Mouse (Mus musculus) heart, embryonic 14.5 days (tissue): ENCODE measurements around the gene Rufy1. TPM values are rescaled to one million over a fixed set of nuclear protein-coding genes. Genes with fewer than 3 reads are reported as not detected.

ENCODE experiments used
- ATAC-seq: fragments of 200-750 bp; cut with Nextera tagmentation; 2 replicates; pipeline ENCODE4 v1.8.0; 2017; ENCODE audit warnings: low read depth, moderate TSS enrichment; ENCODE audit not compliant: insufficient number of reproducible peaks, insufficient read depth, low FRiP score
- H3K27ac ChIP-seq, 2 experiments: fragments of 200-500 bp in 1 of 2; fragments of 300-500 bp in 1 of 2; sonication (generic) in 1 of 2; replicated peaks in 1 of 2; 2 replicates each; pipeline ENCODE4 v1.5.1; 2012 to 2014; ENCODE audit warnings: low read depth in 2 of 2, low read length in 2 of 2, control low read depth in 1 of 2, mild to moderate bottlenecking in 1 of 2, mixed read lengths in 1 of 2; ENCODE audit not compliant: control insufficient read depth in 1 of 2, insufficient read depth in 1 of 2
- H3K27me3 ChIP-seq: fragments of 300-500 bp; sonication (generic); 2 replicates; pipeline ENCODE4 v1.6.1; 2014; ENCODE audit warnings: mild to moderate bottlenecking, low read length, control low read depth; ENCODE audit not compliant: control insufficient read depth, insufficient read depth
- H3K36me3 ChIP-seq: fragments of 300-500 bp; sonication (generic); 2 replicates; pipeline ENCODE4 v1.6.1; 2014; ENCODE audit warnings: mild to moderate bottlenecking, control low read depth, low read length, mixed read lengths; ENCODE audit not compliant: control insufficient read depth, insufficient read depth
- H3K4me1 ChIP-seq, 2 experiments: fragments of 200-500 bp in 1 of 2; fragments of 300-500 bp in 1 of 2; sonication (generic) in 1 of 2; 2 replicates each; pipeline ENCODE4 v1.6.1; 2012 to 2014; ENCODE audit warnings: low read length in 2 of 2, control low read depth in 1 of 2, mixed read lengths in 1 of 2; ENCODE audit not compliant: control insufficient read depth in 2 of 2, insufficient read depth in 2 of 2
- H3K4me2 ChIP-seq: fragments of 300-500 bp; sonication (generic); 2 replicates; pipeline ENCODE4 v1.6.1; 2014; ENCODE audit warnings: mild to moderate bottlenecking, low read length
- H3K4me3 ChIP-seq, 2 experiments: fragments of 200-500 bp in 1 of 2; fragments of 300-500 bp in 1 of 2; sonication (generic) in 1 of 2; 2 replicates each; pipeline ENCODE4 v1.5.1; 2012 to 2014; ENCODE audit warnings: low read length in 2 of 2, mild to moderate bottlenecking in 2 of 2, control low read depth in 1 of 2, low read depth in 1 of 2, moderate library complexity in 1 of 2; ENCODE audit not compliant: control insufficient read depth in 1 of 2, insufficient read depth in 1 of 2
- H3K9ac ChIP-seq: fragments of 300-500 bp; sonication (generic); 2 replicates; pipeline ENCODE4 v1.6.1; 2014; ENCODE audit warnings: mild to moderate bottlenecking, low read length
- H3K9me3 ChIP-seq: fragments of 300-500 bp; sonication (generic); 2 replicates; pipeline ENCODE4 v1.6.1; 2016; ENCODE audit warnings: low read length, control low read depth; ENCODE audit not compliant: control insufficient read depth
- WGBS: fragments of 180-500 bp; shearing (Covaris S2); extraction: QIAGEN DNeasy Blood & Tissue Kit; methylation state at CpG from one replicate; pipeline ENCODE4 v1.1.7; 2014; 5-methylcytosine and 5-hydroxymethylcytosine counted together
- polyA plus RNA-seq: library from polyadenylated mRNA; unstranded; fragments of >200 nt; fragmentation: Nextera tagmentation; extraction: Ambion mirVana; gene quantifications from 2 replicates; pipeline ENCODE4 v1.2.1, GENCODE M21; 2014

Rufy1 gene
- polyA plus RNA-seq, 1 experiment from 2014 or later, result 28.6 TPM

DNA sequence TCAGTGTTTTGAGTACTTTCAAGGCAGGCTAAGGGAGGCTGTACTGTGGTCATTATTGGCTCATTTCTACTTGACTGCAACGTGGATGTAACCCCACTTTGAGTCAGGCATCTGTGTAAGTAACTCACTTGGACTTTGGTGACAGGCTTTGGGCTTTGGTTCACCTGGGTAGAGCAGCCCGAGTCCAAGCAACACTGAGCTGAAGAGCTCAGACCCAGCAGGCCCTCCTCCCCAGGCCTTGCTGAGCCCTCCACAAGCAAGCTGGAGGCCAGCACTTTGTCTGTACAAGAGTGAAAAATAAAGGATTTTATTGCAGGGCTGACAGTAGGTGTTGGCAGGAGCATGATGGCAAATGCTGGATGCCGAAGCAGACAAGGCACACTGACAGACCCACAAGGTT, 41.9 kb downstream of the Rufy1 start:
- peaks cover 75% of the 10 kb centered on the region for H3K36me3 ChIP-seq

DNA sequence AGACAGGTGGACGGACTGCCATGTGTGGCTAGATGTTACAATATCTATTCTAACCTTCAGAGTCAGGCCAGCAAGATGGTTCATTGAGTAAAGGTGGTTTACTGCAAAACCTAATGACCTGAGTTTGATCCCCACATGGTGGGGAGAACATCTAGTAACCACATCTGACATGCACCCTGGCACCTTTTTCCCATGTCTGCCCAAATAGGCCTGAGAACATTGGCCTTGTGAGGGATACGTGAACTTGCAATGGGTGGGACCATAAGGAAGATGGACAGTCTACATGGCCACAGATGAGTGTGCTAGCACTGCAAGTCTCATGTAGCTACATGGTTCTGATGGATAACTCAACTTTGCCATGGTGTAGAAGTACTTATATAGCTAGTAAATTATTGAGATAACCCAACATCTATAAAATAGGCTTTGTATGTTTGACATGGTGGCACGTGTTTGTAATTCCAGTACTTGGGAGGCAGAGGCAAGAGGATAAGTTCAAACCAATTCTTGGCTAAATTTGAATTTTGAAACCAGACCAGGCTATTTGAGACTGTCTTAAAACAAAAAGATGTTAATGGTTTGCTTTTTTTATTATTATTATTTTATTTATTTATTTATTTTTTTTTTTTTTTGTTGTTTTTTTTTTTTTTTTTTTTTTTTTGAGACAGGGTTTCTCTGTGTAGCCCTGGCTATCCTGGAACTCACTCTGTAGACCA, 42.6 kb downstream of the Rufy1 start:
- Histone ChIP-seq H3K4me3 (no peak overlapping the region), H3K36me3 (peaks cover 73% of the 10 kb centered on the region), H3K27ac (no peak overlapping the region), H3K4me1 (peaks cover 7 to 8% of the 10 kb centered on the region in 2 experiments; a peak in 2 of 4 replicates), H3K9me3 (no peaks in the 10 kb centered on the region), H3K27me3 (no peaks in the 10 kb centered on the region), H3K4me2 (no peak overlapping the region), H3K9ac (no peak overlapping the region)
- no peak for ATAC-seq
- 94% methylated on average over 3 of the region's 3 CpGs for WGBS

More for the DNA sequence above, 41.9 kb downstream of the Rufy1 start:
- H3K4me2 ChIP-seq, result no peak overlapping the region
- no peak overlapping the region for H3K9ac ChIP-seq
- no peak overlapping the region for H3K27ac ChIP-seq
- no peaks in the 10 kb centered on the region for H3K27me3 ChIP-seq
- ATAC-seq, result no peak
- H3K4me1 ChIP-seq, result peaks cover 7 to 8% of the 10 kb centered on the region in 2 experiments; a peak in 2 of 4 replicates
- H3K9me3 ChIP-seq, result no peaks in the 10 kb centered on the region
- WGBS, result 74% methylated on average over 3 of the region's 3 CpGs
- H3K4me3 ChIP-seq, result no peak overlapping the region

DNA sequence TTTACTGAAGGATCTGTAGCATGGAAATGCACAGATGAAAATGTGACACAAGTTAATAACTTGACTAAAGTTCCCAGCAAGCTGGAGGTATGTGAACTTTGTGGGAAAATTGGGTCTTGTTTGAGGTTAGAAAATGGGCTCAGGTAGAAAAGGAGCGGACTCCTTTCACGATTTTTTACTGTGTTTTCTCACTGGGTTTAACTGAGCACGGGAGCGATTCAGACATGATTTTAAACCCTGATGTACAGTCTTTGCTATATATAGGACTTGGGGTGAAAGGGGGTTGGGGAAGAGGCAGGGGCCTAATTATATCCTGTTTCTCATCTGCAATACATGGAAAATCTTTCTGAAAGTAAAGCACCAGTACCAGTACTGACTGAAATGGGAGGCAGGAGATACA, 43.2 kb downstream of the Rufy1 start:
- Histone ChIP-seq H3K27me3 (no peaks in the 10 kb centered on the region), H3K4me1 (peaks cover 7 to 8% of the 10 kb centered on the region in 2 experiments; a peak in 2 of 4 replicates), H3K36me3 (peaks cover 75% of the 10 kb centered on the region), H3K27ac (no peak overlapping the region), H3K4me2 (no peak overlapping the region), H3K9ac (no peak overlapping the region), H3K9me3 (no peaks in the 10 kb centered on the region), H3K4me3 (no peak overlapping the region)
- no peak for ATAC-seq
- WGBS, result 75% methylated on average over 4 of the region's 4 CpGs

DNA sequence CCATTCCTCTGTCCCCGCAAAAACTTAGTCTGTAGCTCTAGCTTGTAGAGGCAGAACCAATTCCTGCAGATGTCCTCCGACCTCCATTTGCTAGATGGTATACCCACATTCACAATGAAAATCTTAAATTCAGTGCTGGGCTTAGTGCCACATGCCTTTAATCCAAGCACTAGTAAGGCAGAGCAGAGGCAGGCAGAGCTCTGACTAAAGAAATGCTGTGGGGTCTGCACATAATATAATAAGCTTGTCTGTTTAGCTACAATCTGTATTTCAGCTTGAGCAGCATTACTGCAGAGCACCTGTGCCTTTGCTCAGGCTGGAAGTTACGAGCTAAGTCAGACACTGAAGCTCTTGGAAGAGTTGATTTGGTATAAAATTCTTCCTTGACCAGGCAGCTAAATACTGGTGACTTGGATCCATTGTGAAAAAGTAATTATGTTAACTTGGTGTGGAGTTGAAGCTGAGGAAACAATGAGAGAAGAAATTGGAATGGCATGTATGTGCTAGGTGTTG, 43.7 kb downstream of the Rufy1 start:
- WGBS, result 76% methylated on average over 3 of the region's 3 CpGs

DNA sequence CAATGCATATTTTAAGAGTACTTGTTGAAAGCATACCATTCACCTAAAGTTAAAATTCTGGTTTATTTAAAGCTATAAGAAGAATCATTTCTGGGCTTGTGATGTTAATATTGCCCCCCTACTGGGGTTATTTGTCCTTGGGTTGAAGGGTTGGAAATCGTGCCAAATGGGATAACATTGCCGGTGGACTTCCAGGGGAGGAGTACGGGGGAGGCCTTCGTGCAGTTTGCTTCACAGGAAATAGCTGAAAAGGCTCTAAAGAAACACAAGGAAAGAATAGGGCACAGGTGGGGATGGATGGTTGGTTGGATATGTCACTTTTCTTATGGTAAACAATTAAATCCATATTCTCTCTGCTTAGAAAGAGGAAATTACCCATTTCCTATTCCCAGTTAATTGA, 49.6 kb downstream of the Rufy1 start:
- Histone ChIP-seq H3K36me3 (peaks cover 67% of the 10 kb centered on the region), H3K4me2 (peak overlapping the region; percentile 51), H3K4me1 (peaks cover 1 to 17% of the 10 kb centered on the region in 2 experiments), H3K9ac (peak overlapping the region; percentile 34; the same call in 1 of the 2 replicates), H3K27ac (no peak overlapping the region), H3K4me3 (peak overlapping the region; percentile 13 to 21; a peak in 2 of 4 replicates), H3K27me3 (no peaks in the 10 kb centered on the region), H3K9me3 (no peaks in the 10 kb centered on the region)
- 31% methylated on average over 4 of the region's 4 CpGs for WGBS
- ATAC-seq, result no peak

More for the DNA sequence above, 43.7 kb downstream of the Rufy1 start:
- Histone ChIP-seq H3K4me1 (peaks cover 7 to 8% of the 10 kb centered on the region in 2 experiments; a peak in 2 of 4 replicates), H3K9me3 (no peaks in the 10 kb centered on the region), H3K4me3 (no peak overlapping the region), H3K27ac (no peak overlapping the region), H3K36me3 (peaks cover 75% of the 10 kb centered on the region), H3K9ac (no peak overlapping the region), H3K27me3 (no peaks in the 10 kb centered on the region), H3K4me2 (no peak overlapping the region)
- ATAC-seq, result no peak

DNA sequence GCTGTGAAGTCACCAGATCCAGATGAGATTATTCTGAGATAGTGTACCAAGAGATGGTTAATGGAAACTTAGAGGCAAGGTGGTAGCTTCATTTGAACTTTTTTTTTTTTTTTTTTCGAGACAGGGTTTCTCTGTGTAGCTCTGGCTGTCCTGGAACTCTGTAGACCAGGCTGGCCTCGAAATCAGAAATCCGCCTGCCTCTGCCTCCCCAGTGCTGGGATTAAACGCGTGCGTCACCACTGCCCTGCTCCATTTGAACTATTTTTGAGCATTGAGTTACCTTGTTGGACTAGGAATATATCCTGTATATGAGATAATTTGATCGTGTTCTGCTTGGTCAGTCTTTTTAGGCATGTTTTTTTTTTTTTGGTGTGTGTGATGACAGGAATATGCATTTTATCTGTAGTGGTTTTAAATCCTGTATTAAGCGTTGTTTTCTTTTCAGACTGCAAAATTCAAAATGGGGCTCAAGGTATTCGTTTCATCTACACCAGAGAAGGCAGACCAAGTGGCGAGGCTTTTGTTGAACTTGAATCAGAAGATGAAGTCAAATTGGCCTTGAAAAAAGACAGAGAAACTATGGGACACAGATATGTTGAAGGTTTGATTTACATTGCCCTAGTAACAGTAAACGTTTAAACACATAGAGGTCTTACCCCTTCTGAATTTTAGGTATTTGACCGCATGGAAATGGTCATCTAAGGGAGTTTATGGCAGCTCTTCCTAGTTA, 51.7 kb downstream of the Rufy1 start:
- Histone ChIP-seq H3K36me3 (peaks cover 48% of the 10 kb centered on the region), H3K9ac (peak overlapping the region; percentile 100), H3K4me3 (peak overlapping the region; percentile 67 to 98), H3K9me3 (no peaks in the 10 kb centered on the region), H3K27me3 (no peaks in the 10 kb centered on the region), H3K27ac (no peak overlapping the region), H3K4me1 (peaks cover 4 to 22% of the 10 kb centered on the region in 2 experiments), H3K4me2 (peak overlapping the region; percentile 92)
- no peak for ATAC-seq
- WGBS, result 63% methylated on average over 12 of the region's 12 CpGs

DNA sequence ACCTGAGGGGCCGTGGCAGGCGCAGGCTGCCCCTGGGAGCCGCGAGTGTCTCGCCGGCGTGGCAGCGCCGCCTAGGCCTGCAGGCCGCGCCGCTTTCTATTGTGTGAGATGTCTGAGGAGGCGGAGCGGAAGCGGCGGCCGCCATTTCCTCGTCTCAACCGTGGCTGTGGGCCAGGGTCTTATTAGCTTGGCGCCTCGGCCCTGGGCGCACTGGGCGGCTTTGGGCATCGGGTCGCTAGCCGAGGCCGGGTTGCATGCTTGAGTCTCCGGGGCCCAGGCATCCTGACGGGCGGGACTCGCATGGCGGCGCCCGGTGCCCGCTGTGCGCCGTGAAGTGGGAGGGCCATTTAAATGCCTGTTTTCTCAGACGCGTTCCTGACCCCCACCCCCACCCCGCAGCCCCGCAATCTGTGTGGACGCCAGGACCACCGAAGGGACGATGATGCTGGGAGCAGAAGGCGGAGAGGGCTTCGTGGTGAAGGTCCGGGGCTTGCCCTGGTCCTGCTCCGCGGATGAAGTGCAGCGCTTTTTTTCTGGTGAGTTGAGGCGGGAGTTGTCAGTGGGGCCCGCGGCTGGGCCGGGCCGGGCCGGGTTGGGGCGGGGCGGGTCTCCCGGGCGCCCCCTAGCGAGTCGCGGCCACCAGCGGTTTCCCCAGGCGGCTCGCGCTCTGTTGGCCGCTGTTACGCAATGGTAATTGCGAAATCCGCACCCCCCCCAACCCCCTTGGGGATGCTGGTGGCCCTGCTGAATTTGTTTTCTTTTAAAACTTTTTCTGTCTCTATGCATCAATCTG, 52.8 kb downstream of the Rufy1 start:
- no peaks in the 10 kb centered on the region for H3K27me3 ChIP-seq
- H3K36me3 ChIP-seq, result peaks cover 41% of the 10 kb centered on the region
- H3K4me2 ChIP-seq, result peak overlapping the region; percentile 92
- H3K4me1 ChIP-seq, result peaks cover 4 to 22% of the 10 kb centered on the region in 2 experiments
- under 1% methylated on average over 70 of the region's 71 CpGs for WGBS
- H3K4me3 ChIP-seq, result peak overlapping the region; percentile 67 to 98
- ATAC-seq, result peak; percentile 77
- peak overlapping the region; percentile 100 for H3K9ac ChIP-seq
- peak overlapping the region; percentile 99 to 100 for H3K27ac ChIP-seq
- H3K9me3 ChIP-seq, result no peaks in the 10 kb centered on the region
